Mouse (Mus musculus): Measurements from ENCODE around the gene Rps9. TPM values are rescaled to one million over a fixed set of nuclear protein-coding genes. Genes with fewer than 3 reads are reported as not detected.

Gene Rps9
- polyA plus RNA-seq, 1 experiment from 2014 or later, result 840 TPM

Small RNA genes lying within 50 kb of the gene (microRNA-seq; reads per million reads assigned to microRNA genes)
- 3.2 reads per million, percentile 14 among the genes with 10 or more reads in this experiment for gene Mir3572

Other genes with a start within 250 kb of the Rps9 start
- gene Tarm1, start 201.4 kb upstream of the Rps9 start, polyA plus RNA-seq (2014; fragmentation: Nextera tagmentation; extraction: Ambion mirVana), result not detected in 2 replicates
- 0.39 and 0.70 TPM in 2 replicates for gene Oscar, start 87.8 kb upstream of the Rps9 start, polyA plus RNA-seq (2014; fragmentation: Nextera tagmentation; extraction: Ambion mirVana)
- 503 and 642 TPM in 2 replicates for gene Ndufa3, start 86.6 kb upstream of the Rps9 start, polyA plus RNA-seq (2014; fragmentation: Nextera tagmentation; extraction: Ambion mirVana)
- 27.0 and 31.7 TPM in 2 replicates for gene Tfpt, start 74.1 kb upstream of the Rps9 start, polyA plus RNA-seq (2014; fragmentation: Nextera tagmentation; extraction: Ambion mirVana)
- gene Prpf31, start 74.0 kb upstream of the Rps9 start, polyA plus RNA-seq (2014; fragmentation: Nextera tagmentation; extraction: Ambion mirVana), result 79.5 and 80.8 TPM in 2 replicates
- gene Cnot3, start 58.7 kb upstream of the Rps9 start, polyA plus RNA-seq (2014; fragmentation: Nextera tagmentation; extraction: Ambion mirVana), result 34.4 and 39.2 TPM in 2 replicates
- gene Leng1, start 38.2 kb upstream of the Rps9 start, polyA plus RNA-seq (2014; fragmentation: Nextera tagmentation; extraction: Ambion mirVana), result 10.5 and 11.7 TPM in 2 replicates
- gene Tmc4, start 26.4 kb upstream of the Rps9 start, polyA plus RNA-seq (2014; fragmentation: Nextera tagmentation; extraction: Ambion mirVana), result 3.5 and 4.4 TPM in 2 replicates
- 263 and 275 TPM in 2 replicates for gene Tsen34, start 11.1 kb upstream of the Rps9 start, polyA plus RNA-seq (2014; fragmentation: Nextera tagmentation; extraction: Ambion mirVana)
- 80.4 and 93.7 TPM in 2 replicates for gene Mboat7, start 10.5 kb upstream of the Rps9 start, polyA plus RNA-seq (2014; fragmentation: Nextera tagmentation; extraction: Ambion mirVana)
- gene Pirb, start 16.4 kb downstream of the Rps9 start, polyA plus RNA-seq (2014; fragmentation: Nextera tagmentation; extraction: Ambion mirVana), result 0.23 and 0.47 TPM in 2 replicates
- not detected in 2 replicates for gene Gm15448, start 121.7 kb downstream of the Rps9 start, polyA plus RNA-seq (2014; fragmentation: Nextera tagmentation; extraction: Ambion mirVana)
- 0.13 TPM in 1 of 2 replicates, not detected in the other for gene Pira2, start 141.1 kb downstream of the Rps9 start, polyA plus RNA-seq (2014; fragmentation: Nextera tagmentation; extraction: Ambion mirVana)
- gene Gm14548, start 194.1 kb downstream of the Rps9 start, polyA plus RNA-seq (2014; fragmentation: Nextera tagmentation; extraction: Ambion mirVana), result not detected in 2 replicates
- gene Lilra6, start 211.5 kb downstream of the Rps9 start, polyA plus RNA-seq (2014; fragmentation: Nextera tagmentation; extraction: Ambion mirVana), result not detected in 2 replicates